Mouse (Mus musculus): ENCODE data around the gene St5. TPM values are rescaled to one million over a fixed set of nuclear protein-coding genes. Genes with fewer than 3 reads are reported as not detected.

Gene St5
- polyA plus RNA-seq, 1 experiment from 2014 or later: 38.7 TPM

- Histone ChIP-seq H3K4me1 (replicated peaks; ENCODE audit: control insufficient read depth, insufficient read depth, low read length) (peaks cover 9% of the 10 kb centered on the region; the same call in 1 of the 2 replicates), H3K27ac (ENCODE audit: low read depth, low read length) (no peak overlapping the region), H3K9me3 (ENCODE audit: control insufficient read depth, low read length) (no peaks in the 10 kb centered on the region), H3K9ac (ENCODE audit: low read depth, low read length) (no peak overlapping the region), H3K36me3 (ENCODE audit: control insufficient read depth, insufficient read depth, low read length) (no peaks in the 10 kb centered on the region), H3K27me3 (replicated peaks; ENCODE audit: control insufficient read depth, insufficient read depth, low read length) (no peaks in the 10 kb centered on the region), H3K4me3 (ENCODE audit: low read depth, low read length) (no peak overlapping the region), H3K4me2 (no peak overlapping the region)
- no peak for ATAC-seq (replicated peaks; ENCODE audit: low FRiP score)
- no peak for DNase-seq (ENCODE audit: low spot score)
- 61% methylated on average over 4 of the region's 4 CpGs for WGBS
Measured at GRCm38 (mm10) chr7:109580489-109580888, 122.9 kb downstream of the St5 start.

GRCm38 (mm10) chr7:109579585-109580307 lies 123.7 kb downstream of the St5 start:
- DNase-seq (ENCODE audit: low spot score): no peak
- Histone ChIP-seq H3K4me3 (ENCODE audit: low read depth, low read length) (no peak overlapping the region), H3K27me3 (replicated peaks; ENCODE audit: control insufficient read depth, insufficient read depth, low read length) (no peaks in the 10 kb centered on the region), H3K9me3 (ENCODE audit: control insufficient read depth, low read length) (no peaks in the 10 kb centered on the region), H3K4me1 (replicated peaks; ENCODE audit: control insufficient read depth, insufficient read depth, low read length) (peaks cover 13% of the 10 kb centered on the region; the same call in 1 of the 2 replicates), H3K36me3 (ENCODE audit: control insufficient read depth, insufficient read depth, low read length) (no peaks in the 10 kb centered on the region), H3K27ac (ENCODE audit: low read depth, low read length) (peak overlapping the region; percentile 42; the same call in 1 of the 2 replicates), H3K4me2 (no peak overlapping the region), H3K9ac (ENCODE audit: low read depth, low read length) (no peak overlapping the region)
- WGBS: 81% methylated on average over 6 of the region's 6 CpGs
- ATAC-seq (replicated peaks; ENCODE audit: low FRiP score): no peak

GRCm38 (mm10) chr7:109578880-109579584 lies 124.4 kb downstream of the St5 start:
- H3K27ac ChIP-seq (ENCODE audit: low read depth, low read length): peak overlapping the region; percentile 42; the same call in 1 of the 2 replicates
- no peak overlapping the region for H3K4me2 ChIP-seq
- no peak for DNase-seq (ENCODE audit: low spot score)
- H3K9me3 ChIP-seq (ENCODE audit: control insufficient read depth, low read length): no peaks in the 10 kb centered on the region
- no peak overlapping the region for H3K4me3 ChIP-seq (ENCODE audit: low read depth, low read length)
- H3K36me3 ChIP-seq (ENCODE audit: control insufficient read depth, insufficient read depth, low read length): no peaks in the 10 kb centered on the region
- no peak overlapping the region for H3K9ac ChIP-seq (ENCODE audit: low read depth, low read length)
- no peak for ATAC-seq (replicated peaks; ENCODE audit: low FRiP score)
- peaks cover 13% of the 10 kb centered on the region; the same call in 1 of the 2 replicates for H3K4me1 ChIP-seq (replicated peaks; ENCODE audit: control insufficient read depth, insufficient read depth, low read length)
- H3K27me3 ChIP-seq (replicated peaks; ENCODE audit: control insufficient read depth, insufficient read depth, low read length): no peaks in the 10 kb centered on the region
- WGBS: 53% methylated on average over 2 of the region's 2 CpGs

GRCm38 (mm10) chr7:109576321-109577314 lies 126.8 kb downstream of the St5 start:
- Histone ChIP-seq H3K4me3 (ENCODE audit: low read depth, low read length) (no peak overlapping the region), H3K4me2 (no peak overlapping the region), H3K36me3 (ENCODE audit: control insufficient read depth, insufficient read depth, low read length) (no peaks in the 10 kb centered on the region), H3K4me1 (replicated peaks; ENCODE audit: control insufficient read depth, insufficient read depth, low read length) (peaks cover 13% of the 10 kb centered on the region; the same call in 1 of the 2 replicates), H3K9me3 (ENCODE audit: control insufficient read depth, low read length) (no peaks in the 10 kb centered on the region), H3K9ac (ENCODE audit: low read depth, low read length) (no peak overlapping the region), H3K27ac (ENCODE audit: low read depth, low read length) (no peak overlapping the region), H3K27me3 (replicated peaks; ENCODE audit: control insufficient read depth, insufficient read depth, low read length) (no peaks in the 10 kb centered on the region)
- DNase-seq (ENCODE audit: low spot score) (no peak), ATAC-seq (replicated peaks; ENCODE audit: low FRiP score) (no peak)
- WGBS: 54% methylated on average over 11 of the region's 11 CpGs

GRCm38 (mm10) chr7:109574166-109574565 lies 129.2 kb downstream of the St5 start:
- no peak overlapping the region for H3K4me2 ChIP-seq
- no peak overlapping the region for H3K4me3 ChIP-seq (ENCODE audit: low read depth, low read length)
- 90% methylated on average over 7 of the region's 7 CpGs for WGBS
- H3K27me3 ChIP-seq (replicated peaks; ENCODE audit: control insufficient read depth, insufficient read depth, low read length): no peaks in the 10 kb centered on the region
- ATAC-seq (replicated peaks; ENCODE audit: low FRiP score) (no peak), DNase-seq (ENCODE audit: low spot score) (no peak)
- H3K36me3 ChIP-seq (ENCODE audit: control insufficient read depth, insufficient read depth, low read length): no peaks in the 10 kb centered on the region
- H3K4me1 ChIP-seq (replicated peaks; ENCODE audit: control insufficient read depth, insufficient read depth, low read length): peaks cover 8% of the 10 kb centered on the region; the same call in 1 of the 2 replicates
- no peak overlapping the region for H3K27ac ChIP-seq (ENCODE audit: low read depth, low read length)
- no peaks in the 10 kb centered on the region for H3K9me3 ChIP-seq (ENCODE audit: control insufficient read depth, low read length)
- H3K9ac ChIP-seq (ENCODE audit: low read depth, low read length): no peak overlapping the region

- Histone ChIP-seq H3K27me3 (replicated peaks; ENCODE audit: control insufficient read depth, insufficient read depth, low read length) (no peaks in the 10 kb centered on the region), H3K4me3 (ENCODE audit: low read depth, low read length) (no peak overlapping the region), H3K27ac (ENCODE audit: low read depth, low read length) (no peak overlapping the region), H3K4me1 (replicated peaks; ENCODE audit: control insufficient read depth, insufficient read depth, low read length) (no peaks in the 10 kb centered on the region; the same call in 1 of the 2 replicates), H3K36me3 (ENCODE audit: control insufficient read depth, insufficient read depth, low read length) (no peaks in the 10 kb centered on the region), H3K4me2 (no peak overlapping the region), H3K9me3 (ENCODE audit: control insufficient read depth, low read length) (no peaks in the 10 kb centered on the region), H3K9ac (ENCODE audit: low read depth, low read length) (no peak overlapping the region)
- ATAC-seq (replicated peaks; ENCODE audit: low FRiP score) (no peak), DNase-seq (ENCODE audit: low spot score) (no peak)
- WGBS: 87% methylated on average over 4 of the region's 4 CpGs
Measured at GRCm38 (mm10) chr7:109568391-109568892, 135.0 kb downstream of the St5 start.

- H3K4me1 ChIP-seq (replicated peaks; ENCODE audit: control insufficient read depth, insufficient read depth, low read length): peaks cover 8% of the 10 kb centered on the region
- no peaks in the 10 kb centered on the region for H3K27me3 ChIP-seq (replicated peaks; ENCODE audit: control insufficient read depth, insufficient read depth, low read length)
- no peaks in the 10 kb centered on the region for H3K36me3 ChIP-seq (ENCODE audit: control insufficient read depth, insufficient read depth, low read length)
- no peak for DNase-seq (ENCODE audit: low spot score)
- H3K27ac ChIP-seq (ENCODE audit: low read depth, low read length): no peak overlapping the region
- 64% methylated on average over 11 of the region's 11 CpGs for WGBS
- H3K4me2 ChIP-seq: no peak overlapping the region
- ATAC-seq (replicated peaks; ENCODE audit: low FRiP score): no peak
- H3K4me3 ChIP-seq (ENCODE audit: low read depth, low read length): no peak overlapping the region
- no peaks in the 10 kb centered on the region for H3K9me3 ChIP-seq (ENCODE audit: control insufficient read depth, low read length)
- no peak overlapping the region for H3K9ac ChIP-seq (ENCODE audit: low read depth, low read length)
Measured at GRCm38 (mm10) chr7:109566841-109567768, 136.3 kb downstream of the St5 start.

All from liver, embryonic 11.5 days (tissue).